Mouse (Mus musculus): ENCODE data around the gene Tubg1.

DNA sequence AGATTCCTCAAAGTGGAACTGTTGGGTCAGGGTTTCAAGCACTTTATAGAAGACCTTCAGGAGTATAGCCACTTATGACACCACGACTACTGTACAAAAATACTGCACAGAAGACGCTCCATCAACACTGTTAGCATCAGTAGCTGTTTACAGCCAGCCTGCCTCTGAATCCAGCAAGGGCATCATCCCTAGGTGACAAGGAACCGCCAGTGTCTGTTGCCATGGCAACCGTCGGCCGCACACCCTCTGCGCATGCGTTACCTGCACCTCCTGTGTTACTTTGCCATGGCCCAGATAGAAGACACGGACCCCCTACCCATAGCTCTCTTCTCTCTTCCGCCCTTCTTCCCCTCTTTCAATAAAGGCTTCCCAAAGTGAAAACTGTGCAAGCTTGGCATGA is 26.6 kb downstream of the Tubg1 start:
- no peak for TF ChIP-seq CTCF (conservative IDR thresholded peaks at IDR 0.05; ENCODE audit: insufficient read depth, insufficient read length, low read depth, low read length)
- no peak for TF ChIP-seq POLR2A (IDR thresholded peaks at IDR 0.05; ENCODE audit: low read depth, low read length)
